Mouse (Mus musculus) stomach, embryonic 16.5 days (tissue): Measurements from ENCODE around the gene Kcna4. TPM values are rescaled to one million over a fixed set of nuclear protein-coding genes. Genes with fewer than 3 reads are reported as not detected.

Experiments used
- ATAC-seq: fragments of 200-750 bp; cut with Nextera tagmentation; 2 replicates; pipeline ENCODE4 v1.8.0; 2017; ENCODE audit warnings: moderate number of reproducible peaks, moderate TSS enrichment; ENCODE audit not compliant: insufficient read depth, low FRiP score
- H3K27ac ChIP-seq: fragments of 300-500 bp; sonication (generic); 2 replicates; pipeline ENCODE4 v1.5.1; 2014; ENCODE audit warnings: low read length
- H3K27me3 ChIP-seq: fragments of 300-500 bp; sonication (generic); 2 replicates; pipeline ENCODE4 v1.6.1; 2014; ENCODE audit warnings: low read length, control low read depth, mixed read lengths; ENCODE audit not compliant: control insufficient read depth, insufficient read depth
- H3K36me3 ChIP-seq: fragments of 300-500 bp; sonication (generic); 2 replicates; pipeline ENCODE4 v1.6.1; 2014; ENCODE audit warnings: low read length; ENCODE audit not compliant: control insufficient read depth, insufficient read depth
- H3K4me1 ChIP-seq: fragments of 300-500 bp; sonication (generic); 2 replicates; pipeline ENCODE4 v1.6.1; 2014; ENCODE audit warnings: low read length, control low read depth, mixed read lengths; ENCODE audit not compliant: control insufficient read depth, insufficient read depth
- H3K4me2 ChIP-seq: fragments of 300-500 bp; sonication (generic); 2 replicates; pipeline ENCODE4 v1.6.1; 2014; ENCODE audit warnings: low read depth, low read length, mixed read lengths
- H3K4me3 ChIP-seq: fragments of 300-500 bp; sonication (generic); replicated peaks from 2 replicates; pipeline ENCODE4 v1.5.1; 2014; ENCODE audit warnings: mild to moderate bottlenecking, low read length
- H3K9ac ChIP-seq: fragments of 300-500 bp; sonication (generic); 2 replicates; pipeline ENCODE4 v1.6.1; 2014; ENCODE audit warnings: low read length
- H3K9me3 ChIP-seq: fragments of 300-500 bp; sonication (generic); replicated peaks from 2 replicates; pipeline ENCODE4 v1.6.1; 2016; ENCODE audit warnings: low read length, control low read depth; ENCODE audit not compliant: control insufficient read depth
- WGBS: fragments of 180-500 bp; shearing (Covaris S2); extraction: QIAGEN DNeasy Blood & Tissue Kit; methylation state at CpG from one replicate; pipeline ENCODE4 v1.1.7; 2014; 5-methylcytosine and 5-hydroxymethylcytosine counted together
- polyA plus RNA-seq: library from polyadenylated mRNA; unstranded; fragments of >200 nt; fragmentation: Nextera tagmentation; extraction: Ambion mirVana; gene quantifications from 2 replicates; pipeline ENCODE4 v1.2.1, GENCODE M21; 2015

The Kcna4 gene
- polyA plus RNA-seq, 1 experiment from 2014 or later = 0.81 TPM

DNA sequence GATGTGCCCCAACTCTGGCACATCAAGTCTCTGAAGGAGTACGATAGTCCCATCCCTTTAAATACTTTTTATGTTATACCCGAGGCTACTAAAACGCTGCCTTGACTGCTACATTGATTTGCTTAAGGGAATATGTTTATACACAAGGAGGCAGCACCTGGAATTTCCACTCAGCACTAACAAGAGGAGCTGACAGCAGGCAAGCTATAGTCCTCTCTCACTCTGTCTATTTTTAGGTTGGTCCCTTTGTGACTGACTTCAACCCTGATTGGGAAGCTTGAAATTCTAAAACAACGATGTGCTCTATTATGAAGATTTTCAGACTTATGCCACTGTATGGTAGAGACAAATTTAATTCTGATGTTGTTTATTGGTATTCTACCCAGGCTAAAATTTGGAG lies 15.6 kb downstream of the Kcna4 start:
- ATAC-seq = no peak
- no peaks in the 10 kb centered on the region for H3K4me1 ChIP-seq
- H3K4me3 ChIP-seq = no peak overlapping the region
- no peak overlapping the region for H3K4me2 ChIP-seq
- H3K9me3 ChIP-seq = no peaks in the 10 kb centered on the region
- H3K27ac ChIP-seq = no peak overlapping the region
- no peak overlapping the region for H3K9ac ChIP-seq
- WGBS = 68% methylated on average over 4 of the region's 4 CpGs
- no peaks in the 10 kb centered on the region for H3K27me3 ChIP-seq
- no peaks in the 10 kb centered on the region for H3K36me3 ChIP-seq

DNA sequence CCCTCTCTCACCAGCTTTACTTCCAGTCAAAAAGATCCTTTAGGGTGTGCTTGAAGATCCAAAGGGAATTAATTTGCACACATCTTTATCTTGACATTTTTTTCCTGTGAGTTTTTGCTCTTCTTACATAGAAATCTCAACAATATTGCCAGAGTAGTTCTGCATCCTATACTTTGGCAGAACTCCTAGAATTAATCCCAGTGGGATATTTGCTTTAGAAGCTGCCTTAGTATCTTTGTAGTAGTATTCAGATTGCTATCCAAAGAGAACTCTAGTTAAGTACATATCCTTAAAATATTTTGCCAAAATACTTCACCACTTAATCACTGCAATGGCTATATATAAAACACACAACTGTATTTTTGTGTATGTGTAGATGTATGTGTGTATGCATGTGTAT lies 28.2 kb downstream of the Kcna4 start:
- no peak overlapping the region for H3K4me3 ChIP-seq
- H3K9me3 ChIP-seq = no peaks in the 10 kb centered on the region
- no peaks in the 10 kb centered on the region for H3K4me1 ChIP-seq
- no peak for ATAC-seq
- no peaks in the 10 kb centered on the region for H3K27me3 ChIP-seq
- no peak overlapping the region for H3K27ac ChIP-seq
- H3K9ac ChIP-seq = no peak overlapping the region
- no peak overlapping the region for H3K4me2 ChIP-seq
- H3K36me3 ChIP-seq = no peaks in the 10 kb centered on the region

DNA sequence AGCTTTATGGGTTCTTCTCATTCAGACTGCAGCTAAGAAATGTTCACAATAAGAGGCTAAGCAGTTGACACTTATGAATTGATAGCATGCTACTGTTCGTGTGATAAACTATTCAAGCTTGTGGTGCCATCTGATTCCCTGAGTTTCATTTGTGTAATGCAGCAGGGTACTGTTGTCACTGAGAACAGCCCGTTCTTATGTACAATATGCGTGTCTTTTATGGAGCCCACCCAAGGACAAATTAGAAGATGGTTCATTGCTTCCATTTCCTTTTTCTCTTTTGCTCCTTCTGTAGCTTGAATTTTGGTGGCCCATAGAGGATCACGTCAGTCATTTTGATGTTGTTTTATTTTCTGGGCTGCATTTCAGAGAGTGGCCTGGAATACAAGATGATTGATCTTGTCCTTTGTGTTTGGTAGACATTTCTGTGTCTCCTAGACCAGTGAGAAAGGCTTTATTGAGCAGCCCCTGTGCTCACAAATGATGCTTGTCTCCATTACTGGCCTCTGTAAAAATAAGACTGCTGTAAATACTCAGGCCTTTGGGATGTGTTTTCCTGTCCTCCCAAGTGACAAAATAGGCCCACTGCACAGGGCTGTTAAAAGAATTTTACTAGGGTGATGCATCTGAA lies 31.3 kb downstream of the Kcna4 start:
- H3K27me3 ChIP-seq = no peaks in the 10 kb centered on the region
- WGBS = 75% methylated on average over 4 of the region's 4 CpGs
- H3K27ac ChIP-seq = no peak overlapping the region
- H3K36me3 ChIP-seq = no peaks in the 10 kb centered on the region
- H3K4me2 ChIP-seq = no peak overlapping the region
- H3K9me3 ChIP-seq = no peaks in the 10 kb centered on the region
- no peak for ATAC-seq
- no peak overlapping the region for H3K4me3 ChIP-seq
- H3K9ac ChIP-seq = no peak overlapping the region
- no peaks in the 10 kb centered on the region for H3K4me1 ChIP-seq

DNA sequence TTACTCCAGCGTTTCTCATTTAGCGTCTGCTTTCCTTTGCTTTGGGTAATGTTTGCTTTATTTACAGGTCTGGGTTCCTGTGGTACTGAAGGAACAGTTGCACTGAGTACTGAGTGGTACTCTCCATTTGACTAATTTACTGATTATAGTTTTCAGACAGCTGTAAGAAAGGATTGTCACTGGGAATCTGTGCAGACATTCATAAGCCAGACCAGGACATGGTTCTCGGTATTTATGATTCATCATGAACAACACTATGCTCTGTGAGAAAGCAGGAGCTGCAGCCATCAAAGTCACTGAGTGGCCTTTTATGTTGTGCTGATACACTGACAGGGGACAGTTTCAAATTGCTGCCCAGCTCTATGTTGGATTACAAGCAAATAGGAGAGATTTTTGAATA lies 33.7 kb downstream of the Kcna4 start:
- no peaks in the 10 kb centered on the region for H3K9me3 ChIP-seq
- H3K27me3 ChIP-seq = no peaks in the 10 kb centered on the region
- H3K36me3 ChIP-seq = no peaks in the 10 kb centered on the region
- H3K9ac ChIP-seq = no peak overlapping the region
- WGBS = 75% methylated on average over 3 of the region's 3 CpGs
- no peak for ATAC-seq
- no peaks in the 10 kb centered on the region for H3K4me1 ChIP-seq
- no peak overlapping the region for H3K27ac ChIP-seq
- no peak overlapping the region for H3K4me2 ChIP-seq
- no peak overlapping the region for H3K4me3 ChIP-seq

DNA sequence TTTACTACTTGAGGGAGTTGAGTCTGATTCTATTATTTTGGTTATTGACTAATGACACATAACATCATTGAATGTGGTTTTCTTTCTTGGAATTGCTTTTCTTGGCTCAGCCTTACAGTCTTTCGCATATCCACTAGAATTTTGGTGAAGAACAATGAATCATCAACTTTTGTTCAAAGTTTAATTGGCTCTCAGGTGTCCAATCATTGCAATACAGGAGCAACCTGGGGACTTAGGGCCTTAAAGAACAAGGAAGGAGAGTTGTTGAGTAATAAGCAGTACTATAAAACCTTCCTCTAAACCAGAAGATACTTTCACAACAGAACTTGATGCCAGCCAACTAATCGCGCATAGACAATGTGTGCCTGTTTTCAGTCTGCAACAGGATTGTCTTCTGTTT lies 36.8 kb downstream of the Kcna4 start:
- H3K4me2 ChIP-seq = no peak overlapping the region
- no peaks in the 10 kb centered on the region for H3K4me1 ChIP-seq
- H3K9me3 ChIP-seq = no peaks in the 10 kb centered on the region
- no peak for ATAC-seq
- WGBS = 87% methylated on average over 3 of the region's 3 CpGs
- no peaks in the 10 kb centered on the region for H3K36me3 ChIP-seq
- H3K4me3 ChIP-seq = no peak overlapping the region
- H3K27me3 ChIP-seq = no peaks in the 10 kb centered on the region
- H3K9ac ChIP-seq = no peak overlapping the region
- H3K27ac ChIP-seq = no peak overlapping the region

DNA sequence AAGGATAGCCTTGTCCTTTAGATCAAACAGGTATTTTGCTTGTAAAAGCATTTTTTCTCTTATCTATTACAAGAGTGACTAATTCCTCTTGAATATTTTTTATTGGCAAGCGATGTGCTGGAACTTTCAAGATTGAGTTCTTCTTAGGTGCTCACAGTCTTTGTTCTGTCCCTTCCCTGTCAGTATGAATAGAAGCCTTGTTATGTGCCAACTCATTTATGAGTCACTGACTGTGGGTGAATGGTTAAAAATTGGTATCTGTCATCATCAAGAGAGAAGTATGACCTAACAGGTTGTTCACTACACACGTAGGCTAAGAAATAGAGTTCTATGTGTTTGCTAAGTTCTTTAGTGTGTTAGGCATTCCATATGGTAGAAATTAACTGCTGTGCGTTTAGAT lies 50.9 kb downstream of the Kcna4 start:
- no peak overlapping the region for H3K4me2 ChIP-seq
- no peak overlapping the region for H3K4me3 ChIP-seq
- no peaks in the 10 kb centered on the region for H3K36me3 ChIP-seq
- H3K4me1 ChIP-seq = no peaks in the 10 kb centered on the region
- 71% methylated on average over 3 of the region's 3 CpGs for WGBS
- no peak for ATAC-seq
- H3K9ac ChIP-seq = no peak overlapping the region
- no peaks in the 10 kb centered on the region for H3K9me3 ChIP-seq
- H3K27me3 ChIP-seq = no peaks in the 10 kb centered on the region
- H3K27ac ChIP-seq = no peak overlapping the region

DNA sequence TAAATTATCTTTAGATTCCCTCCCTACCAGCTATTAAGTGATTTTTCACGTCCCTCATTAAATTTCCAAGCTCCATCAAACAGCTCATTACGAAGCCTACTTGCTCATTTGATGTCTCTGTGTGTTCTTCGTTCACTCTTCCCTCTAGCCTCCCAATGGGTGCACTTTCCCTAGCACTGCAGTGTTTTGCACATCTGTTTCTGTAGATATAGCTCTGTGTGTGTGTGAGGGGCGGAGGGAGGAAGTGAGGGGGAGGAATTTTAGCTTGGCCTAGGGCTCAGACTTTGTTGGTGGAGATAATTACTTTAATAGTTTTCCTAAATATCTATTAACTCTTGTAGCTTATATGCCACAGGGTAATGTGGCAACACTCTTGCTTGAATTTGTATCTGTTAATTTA lies 54.4 kb downstream of the Kcna4 start:
- Histone ChIP-seq H3K9ac (no peak overlapping the region), H3K9me3 (no peaks in the 10 kb centered on the region), H3K4me3 (no peak overlapping the region), H3K27me3 (no peaks in the 10 kb centered on the region), H3K36me3 (no peaks in the 10 kb centered on the region), H3K4me1 (no peaks in the 10 kb centered on the region), H3K4me2 (no peak overlapping the region), H3K27ac (no peak overlapping the region)
- 70% methylated on average over 4 of the region's 4 CpGs for WGBS
- no peak for ATAC-seq

DNA sequence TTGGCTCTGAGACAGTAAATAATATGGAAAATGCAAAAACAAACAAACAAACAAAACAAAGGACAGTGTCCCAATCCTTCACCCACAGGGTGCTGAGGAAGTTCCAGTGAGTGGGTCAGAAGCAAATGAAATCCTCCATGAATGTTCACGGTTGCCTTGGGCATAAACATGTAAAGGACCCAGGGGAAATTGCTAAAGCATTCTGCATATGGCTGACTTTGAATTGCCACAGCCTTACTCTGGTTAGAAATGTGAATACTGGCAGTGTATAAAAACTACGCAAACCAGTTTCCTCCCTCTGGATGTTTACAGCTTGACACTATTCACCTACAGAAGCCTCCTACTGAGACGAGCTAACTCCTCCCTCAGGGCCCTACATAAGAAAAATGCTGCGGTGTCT lies 54.9 kb downstream of the Kcna4 start:
- no peak overlapping the region for H3K27ac ChIP-seq
- no peak for ATAC-seq
- no peaks in the 10 kb centered on the region for H3K27me3 ChIP-seq
- no peak overlapping the region for H3K4me3 ChIP-seq
- 70% methylated on average over 4 of the region's 4 CpGs for WGBS
- no peaks in the 10 kb centered on the region for H3K36me3 ChIP-seq
- H3K9me3 ChIP-seq = no peaks in the 10 kb centered on the region
- no peaks in the 10 kb centered on the region for H3K4me1 ChIP-seq
- H3K9ac ChIP-seq = no peak overlapping the region
- H3K4me2 ChIP-seq = no peak overlapping the region
